Mouse (Mus musculus): ENCODE measurements around the gene Ier5.

Ier5 gene

DNA sequence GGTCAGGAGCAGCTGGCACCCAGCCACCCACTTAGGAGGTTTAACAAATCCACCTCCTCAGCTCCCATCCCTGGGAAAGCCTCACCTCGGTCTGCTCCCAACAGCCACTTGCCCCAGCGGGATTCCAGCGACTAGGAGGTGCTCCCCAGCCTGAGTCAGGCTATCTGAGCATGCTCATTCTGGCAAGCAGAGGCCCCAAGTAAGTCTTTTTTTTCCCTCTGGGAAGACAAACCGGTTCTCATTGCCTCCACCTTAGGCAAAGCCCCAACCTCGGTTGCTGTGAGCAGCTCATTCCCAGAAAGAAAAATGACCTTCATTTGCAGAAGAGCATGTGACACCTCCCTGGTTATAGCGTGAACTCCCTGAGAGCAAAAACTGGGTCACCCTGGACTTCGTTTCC is 29.7 kb downstream of the Ier5 start:
- no peak overlapping the region for H3K4me3 ChIP-seq (replicated peaks; ENCODE audit: low read length)
- peaks cover 53% of the 10 kb centered on the region for H3K27me3 ChIP-seq (ENCODE audit: insufficient read depth, low read length)
- H3K4me1 ChIP-seq (replicated peaks; ENCODE audit: low read depth, low read length), result peaks cover 61% of the 10 kb centered on the region
- H3K9me3 ChIP-seq (ENCODE audit: low read length), result no peaks in the 10 kb centered on the region
- no peaks in the 10 kb centered on the region for H3K36me3 ChIP-seq (ENCODE audit: insufficient read depth, low read length)
- TF ChIP-seq NANOG (IDR thresholded peaks at IDR 0.05; ENCODE audit: borderline replicate concordance, low read length) (no peak), CTCF (conservative IDR thresholded peaks at IDR 0.05; ENCODE audit: low read length) (no peak), POU5F1 (IDR thresholded peaks at IDR 0.05; ENCODE audit: borderline replicate concordance, low read length) (no peak)

DNA sequence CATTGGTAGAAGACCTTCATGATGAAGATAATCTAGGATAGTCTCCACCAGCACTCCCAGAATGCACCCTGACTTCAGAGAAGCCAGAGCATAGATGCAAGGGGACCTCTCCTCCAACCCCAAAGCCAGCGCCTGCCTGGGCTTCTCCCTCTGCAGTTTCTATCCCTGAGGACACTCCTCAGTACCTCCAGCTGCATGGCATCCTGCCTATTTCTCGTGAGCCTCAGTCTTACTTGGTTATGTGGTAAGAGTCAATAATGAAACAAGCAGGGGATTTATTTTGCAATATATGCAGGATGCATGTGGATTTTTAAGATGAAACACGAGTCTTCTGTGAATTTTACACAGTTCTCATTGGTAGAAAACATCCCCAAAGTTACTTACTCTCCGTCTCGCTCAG is 33.2 kb downstream of the Ier5 start:
- H3K36me3 ChIP-seq (ENCODE audit: insufficient read depth, low read length), result no peaks in the 10 kb centered on the region
- no peak for TF ChIP-seq NANOG (IDR thresholded peaks at IDR 0.05; ENCODE audit: borderline replicate concordance, low read length)
- no peak overlapping the region for H3K4me3 ChIP-seq (replicated peaks; ENCODE audit: low read length)
- peaks cover 72% of the 10 kb centered on the region for H3K27me3 ChIP-seq (ENCODE audit: insufficient read depth, low read length)
- H3K9me3 ChIP-seq (ENCODE audit: low read length), result no peaks in the 10 kb centered on the region
- peaks cover 30% of the 10 kb centered on the region for H3K4me1 ChIP-seq (replicated peaks; ENCODE audit: low read depth, low read length)

DNA sequence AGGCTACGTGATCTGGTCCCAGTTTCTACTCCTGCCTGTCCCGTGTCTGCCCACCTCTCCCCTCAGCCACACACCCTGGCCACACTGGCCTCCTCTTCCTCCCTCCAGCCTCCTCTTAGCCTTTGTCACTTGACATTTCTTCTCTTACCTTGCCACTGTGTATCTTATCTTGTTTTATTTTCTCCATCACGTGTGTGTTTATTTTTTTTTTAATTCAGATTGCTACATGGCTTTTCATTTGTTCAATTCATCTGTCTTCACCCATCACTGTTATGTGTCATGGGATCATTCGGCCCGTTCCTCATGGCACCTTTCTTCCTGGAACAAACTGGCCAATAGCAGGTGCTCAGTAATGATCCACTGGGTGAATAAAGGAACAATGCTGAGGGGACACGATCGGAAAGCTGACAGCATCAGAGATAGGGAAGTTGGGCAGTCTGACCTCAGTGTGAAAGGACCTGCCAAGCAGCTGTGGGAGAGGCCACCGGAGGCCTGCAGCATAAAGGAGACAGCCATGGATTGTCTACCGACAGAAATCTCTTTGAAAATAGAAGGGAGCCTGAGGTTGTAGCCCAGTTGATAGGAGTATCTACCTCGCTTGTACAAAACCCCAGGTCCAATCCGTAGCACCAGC is 34.3 kb downstream of the Ier5 start:
- peaks cover 79% of the 10 kb centered on the region for H3K27me3 ChIP-seq (ENCODE audit: insufficient read depth, low read length)
- H3K4me1 ChIP-seq (replicated peaks; ENCODE audit: low read depth, low read length), result peaks cover 33% of the 10 kb centered on the region
- H3K4me3 ChIP-seq (replicated peaks; ENCODE audit: low read length), result no peak overlapping the region
- no peaks in the 10 kb centered on the region for H3K36me3 ChIP-seq (ENCODE audit: insufficient read depth, low read length)
- TF ChIP-seq POU5F1 (IDR thresholded peaks at IDR 0.05; ENCODE audit: borderline replicate concordance, low read length) (no peak), NANOG (IDR thresholded peaks at IDR 0.05; ENCODE audit: borderline replicate concordance, low read length) (no peak), CTCF (conservative IDR thresholded peaks at IDR 0.05; ENCODE audit: low read length) (no peak)
- H3K9me3 ChIP-seq (ENCODE audit: low read length), result no peaks in the 10 kb centered on the region

DNA sequence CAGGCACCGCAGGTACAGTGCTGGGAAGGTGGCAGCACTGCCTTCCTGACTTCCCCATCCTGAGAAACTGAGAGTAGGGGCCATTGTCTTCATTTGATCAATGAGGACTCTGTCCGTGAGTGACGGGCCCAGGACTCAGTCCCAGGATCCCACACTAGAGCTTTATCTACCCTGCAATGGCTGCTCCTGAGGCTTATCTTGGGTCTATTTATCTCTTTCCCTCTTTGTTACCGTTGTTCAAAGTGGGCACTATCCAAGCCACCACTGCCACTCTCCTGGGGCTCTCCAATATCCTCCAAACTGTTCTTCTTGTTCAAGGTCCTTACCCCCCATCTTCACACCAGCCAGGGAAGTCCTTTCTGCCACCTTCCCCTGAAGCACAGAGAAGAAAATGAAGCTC is 34.8 kb downstream of the Ier5 start:
- Histone ChIP-seq H3K36me3 (ENCODE audit: insufficient read depth, low read length) (no peaks in the 10 kb centered on the region), H3K9me3 (ENCODE audit: low read length) (no peaks in the 10 kb centered on the region), H3K4me1 (replicated peaks; ENCODE audit: low read depth, low read length) (peaks cover 33% of the 10 kb centered on the region), H3K27me3 (ENCODE audit: insufficient read depth, low read length) (peaks cover 77% of the 10 kb centered on the region), H3K4me3 (replicated peaks; ENCODE audit: low read length) (no peak overlapping the region)
- TF ChIP-seq NANOG (IDR thresholded peaks at IDR 0.05; ENCODE audit: borderline replicate concordance, low read length) (no peak), CTCF (conservative IDR thresholded peaks at IDR 0.05; ENCODE audit: low read length) (no peak), POU5F1 (IDR thresholded peaks at IDR 0.05; ENCODE audit: borderline replicate concordance, low read length) (no peak)

DNA sequence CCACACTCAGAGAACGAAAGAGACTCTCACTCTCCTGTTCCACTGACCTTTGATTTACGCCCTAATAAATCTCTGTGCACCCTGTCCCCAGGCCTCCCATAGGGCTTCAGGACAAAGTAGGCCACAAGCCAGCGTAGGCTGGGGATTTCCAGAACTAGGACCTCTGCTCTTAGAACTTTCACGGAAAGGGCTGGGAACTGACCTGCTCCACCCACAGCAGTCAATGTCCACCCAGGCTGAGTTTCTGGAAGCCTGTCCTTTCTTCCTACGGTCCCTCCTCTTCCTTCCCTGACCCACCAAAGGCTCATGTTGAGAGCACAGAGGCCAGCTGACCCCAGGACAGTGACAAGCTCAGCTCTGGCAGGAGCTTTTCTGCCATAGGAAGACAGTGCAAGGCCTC is 35.3 kb downstream of the Ier5 start:
- H3K27me3 ChIP-seq (ENCODE audit: insufficient read depth, low read length), result peaks cover 72% of the 10 kb centered on the region
- peaks cover 37% of the 10 kb centered on the region for H3K4me1 ChIP-seq (replicated peaks; ENCODE audit: low read depth, low read length)
- no peak overlapping the region for H3K4me3 ChIP-seq (replicated peaks; ENCODE audit: low read length)
- H3K36me3 ChIP-seq (ENCODE audit: insufficient read depth, low read length), result no peaks in the 10 kb centered on the region
- no peak for TF ChIP-seq CTCF (conservative IDR thresholded peaks at IDR 0.05; ENCODE audit: low read length)
- no peak for TF ChIP-seq POU5F1 (IDR thresholded peaks at IDR 0.05; ENCODE audit: borderline replicate concordance, low read length)
- no peak for TF ChIP-seq NANOG (IDR thresholded peaks at IDR 0.05; ENCODE audit: borderline replicate concordance, low read length)
- no peaks in the 10 kb centered on the region for H3K9me3 ChIP-seq (ENCODE audit: low read length)

DNA sequence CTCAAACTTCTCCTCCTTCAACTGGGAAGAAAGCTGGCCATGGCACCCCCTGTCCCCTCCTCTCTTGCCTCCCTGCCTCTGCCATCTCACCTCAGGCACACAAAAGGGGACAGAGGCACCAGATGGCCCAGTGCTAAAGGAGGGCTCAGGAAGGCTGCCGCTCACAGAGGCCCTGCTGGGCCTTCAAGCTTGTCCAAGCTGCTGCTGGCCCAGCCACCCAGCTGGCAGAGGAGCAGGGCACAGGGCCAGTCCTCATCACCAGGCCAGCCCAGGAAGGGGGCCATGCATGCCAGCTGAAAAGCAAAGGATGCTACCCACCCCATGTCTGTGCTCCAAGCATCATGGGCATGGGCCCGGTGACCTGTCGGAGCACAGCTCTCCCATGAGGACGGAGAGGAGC is 36.5 kb downstream of the Ier5 start:
- TF ChIP-seq CTCF (conservative IDR thresholded peaks at IDR 0.05; ENCODE audit: low read length) (no peak), NANOG (IDR thresholded peaks at IDR 0.05; ENCODE audit: borderline replicate concordance, low read length) (no peak), POU5F1 (IDR thresholded peaks at IDR 0.05; ENCODE audit: borderline replicate concordance, low read length) (no peak)
- H3K36me3 ChIP-seq (ENCODE audit: insufficient read depth, low read length), result no peaks in the 10 kb centered on the region
- H3K9me3 ChIP-seq (ENCODE audit: low read length), result no peaks in the 10 kb centered on the region
- peaks cover 42% of the 10 kb centered on the region for H3K4me1 ChIP-seq (replicated peaks; ENCODE audit: low read depth, low read length)
- peaks cover 66% of the 10 kb centered on the region for H3K27me3 ChIP-seq (ENCODE audit: insufficient read depth, low read length)
- no peak overlapping the region for H3K4me3 ChIP-seq (replicated peaks; ENCODE audit: low read length)

DNA sequence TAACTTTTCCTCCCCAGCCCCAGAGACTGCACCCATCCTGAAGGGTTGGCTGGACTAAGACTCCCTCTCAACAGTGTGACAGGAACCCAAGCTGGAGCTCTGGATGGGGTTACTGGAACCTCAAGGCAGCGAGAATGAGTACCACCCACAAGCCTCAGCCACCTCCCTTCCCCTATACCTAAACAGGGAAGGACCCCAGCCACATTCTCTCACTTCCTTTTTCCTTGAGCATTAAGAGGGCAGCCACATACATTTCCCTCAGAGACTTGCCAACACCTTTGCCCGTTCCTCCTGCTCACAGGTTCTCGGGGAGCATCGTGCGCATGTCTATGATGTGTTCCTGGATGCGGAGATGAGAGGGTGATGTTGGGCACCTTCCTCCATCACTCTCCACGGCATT is 37.4 kb downstream of the Ier5 start:
- Histone ChIP-seq H3K9me3 (ENCODE audit: low read length) (no peaks in the 10 kb centered on the region), H3K4me1 (replicated peaks; ENCODE audit: low read depth, low read length) (peaks cover 46% of the 10 kb centered on the region), H3K4me3 (replicated peaks; ENCODE audit: low read length) (no peak overlapping the region), H3K27me3 (ENCODE audit: insufficient read depth, low read length) (peaks cover 62% of the 10 kb centered on the region), H3K36me3 (ENCODE audit: insufficient read depth, low read length) (no peaks in the 10 kb centered on the region)
- no peak for TF ChIP-seq POU5F1 (IDR thresholded peaks at IDR 0.05; ENCODE audit: borderline replicate concordance, low read length)
- no peak for TF ChIP-seq CTCF (conservative IDR thresholded peaks at IDR 0.05; ENCODE audit: low read length)
- no peak for TF ChIP-seq NANOG (IDR thresholded peaks at IDR 0.05; ENCODE audit: borderline replicate concordance, low read length)

DNA sequence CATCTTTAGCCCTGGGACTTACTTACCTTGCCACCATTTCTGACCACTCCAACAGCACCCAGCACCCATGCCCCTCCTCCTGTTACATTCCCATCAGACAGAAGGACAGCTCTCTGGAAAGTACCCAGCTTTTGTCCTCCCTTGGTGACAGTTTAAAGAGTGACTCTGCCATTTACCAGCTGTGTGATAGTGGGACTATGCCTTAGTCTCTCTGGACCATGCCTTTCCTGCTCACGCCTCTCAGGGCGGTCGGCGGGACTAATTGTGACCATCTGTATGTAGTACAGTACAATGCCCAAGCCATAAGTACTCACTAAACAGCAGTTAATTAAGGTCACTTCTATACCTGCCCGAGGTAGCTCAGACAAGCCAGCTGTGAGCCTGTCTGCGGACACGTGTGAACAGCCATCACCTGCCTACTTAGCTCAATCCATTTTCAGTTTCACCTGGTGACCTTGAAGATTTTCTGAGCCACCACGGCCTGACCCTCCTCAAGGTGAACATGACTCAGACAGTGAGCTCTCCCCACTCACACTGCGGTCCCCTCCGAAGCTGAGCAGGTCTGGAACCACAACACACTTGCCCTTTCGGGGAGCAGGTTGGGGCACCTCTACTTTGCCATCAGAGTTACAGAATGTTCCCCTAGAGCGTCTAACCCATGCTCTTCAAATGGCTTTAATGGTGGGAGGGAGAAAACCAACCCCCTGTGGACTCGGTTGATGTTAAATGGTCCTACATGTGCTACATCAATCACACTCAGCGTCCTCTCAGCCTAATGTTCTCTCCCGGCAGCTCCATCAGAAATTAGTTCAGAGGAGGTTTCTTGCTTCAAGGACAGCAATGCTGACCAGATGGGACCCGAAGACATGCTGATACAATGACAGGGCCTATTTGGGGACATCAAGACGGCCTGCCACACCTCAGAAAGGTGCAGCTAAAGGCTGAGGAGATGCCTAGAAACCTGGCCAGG is 38.3 kb downstream of the Ier5 start:
- H3K4me1 ChIP-seq (replicated peaks; ENCODE audit: low read depth, low read length), result peaks cover 50% of the 10 kb centered on the region
- H3K4me3 ChIP-seq (replicated peaks; ENCODE audit: low read length), result no peak overlapping the region
- H3K36me3 ChIP-seq (ENCODE audit: insufficient read depth, low read length), result no peaks in the 10 kb centered on the region
- no peaks in the 10 kb centered on the region for H3K9me3 ChIP-seq (ENCODE audit: low read length)
- peaks cover 59% of the 10 kb centered on the region for H3K27me3 ChIP-seq (ENCODE audit: insufficient read depth, low read length)
- TF ChIP-seq NANOG (IDR thresholded peaks at IDR 0.05; ENCODE audit: borderline replicate concordance, low read length) (no peak), POU5F1 (IDR thresholded peaks at IDR 0.05; ENCODE audit: borderline replicate concordance, low read length) (no peak), CTCF (conservative IDR thresholded peaks at IDR 0.05; ENCODE audit: low read length) (no peak)

All from E14TG2a.4 (cell line).